Mouse (Mus musculus) midbrain, embryonic 12.5 days (tissue): ENCODE data around the gene Fras1. TPM values are rescaled to one million over a fixed set of nuclear protein-coding genes. Genes with fewer than 3 reads are reported as not detected.

Experiments
- ATAC-seq: fragments of 200-750 bp; cut with Nextera tagmentation; 2 replicates; pipeline ENCODE4 v1.8.0; 2017; ENCODE audit warnings: low read depth, moderate TSS enrichment, moderate library complexity; ENCODE audit not compliant: low FRiP score
- H3K27ac ChIP-seq: fragments of 300-500 bp; sonication (generic); replicated peaks from 2 replicates; pipeline ENCODE4 v1.5.1; 2016; ENCODE audit warnings: mild to moderate bottlenecking
- H3K27me3 ChIP-seq: fragments of 300-500 bp; sonication (generic); 2 replicates; pipeline ENCODE4 v1.6.1; 2016; ENCODE audit warnings: mild to moderate bottlenecking
- H3K36me3 ChIP-seq: fragments of 300-500 bp; sonication (generic); 2 replicates; pipeline ENCODE4 v1.6.1; 2016
- H3K4me1 ChIP-seq: fragments of 300-500 bp; sonication (generic); 2 replicates; pipeline ENCODE4 v1.6.1; 2016
- H3K4me2 ChIP-seq: fragments of 300-500 bp; sonication (generic); replicated peaks from 2 replicates; pipeline ENCODE4 v1.6.1; 2016; ENCODE audit warnings: mild to moderate bottlenecking, moderate library complexity
- H3K4me3 ChIP-seq: fragments of 300-500 bp; sonication (generic); 2 replicates; pipeline ENCODE4 v1.5.1; 2016; ENCODE audit warnings: mild to moderate bottlenecking
- H3K9ac ChIP-seq: fragments of 300-500 bp; sonication (generic); replicated peaks from 2 replicates; pipeline ENCODE4 v1.6.1; 2016; ENCODE audit warnings: mild to moderate bottlenecking, moderate library complexity
- H3K9me3 ChIP-seq: fragments of 300-500 bp; sonication (generic); 2 replicates; pipeline ENCODE4 v1.6.1; 2016; ENCODE audit warnings: mild to moderate bottlenecking
- WGBS: fragments of 180-500 bp; shearing (Covaris S2); methylation state at CpG from one replicate; pipeline ENCODE4 v1.1.7; 2016; 5-methylcytosine and 5-hydroxymethylcytosine counted together
- polyA plus RNA-seq: library from polyadenylated mRNA; unstranded; fragments of >200 nt; fragmentation: Nextera tagmentation; extraction: Ambion mirVana; gene quantifications from 2 replicates; pipeline ENCODE4 v1.2.1, GENCODE M21; 2016

Gene Fras1
- polyA plus RNA-seq = 6.4 and 7.1 TPM in 2 replicates

DNA sequence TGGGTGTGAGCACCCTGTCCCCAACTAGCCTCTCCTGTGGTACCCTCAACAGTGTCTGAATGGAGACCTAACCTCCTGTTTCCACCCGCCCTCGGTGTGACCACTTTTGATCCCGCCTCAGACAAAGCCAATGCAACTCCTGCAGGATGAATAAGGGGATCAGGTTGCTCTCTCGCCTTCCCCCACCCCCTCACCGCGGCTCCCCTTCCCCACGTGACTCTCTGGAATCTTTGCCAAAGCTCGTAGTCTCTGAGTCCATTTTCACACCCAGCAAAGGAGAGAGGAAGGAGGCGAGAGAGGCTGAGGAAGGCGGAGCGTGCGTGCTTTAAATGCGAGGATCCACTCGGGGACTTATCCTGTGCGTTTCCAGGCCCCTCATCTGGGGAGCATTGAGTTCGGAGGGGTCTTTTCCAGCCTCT lies at the start of gene Fras1:
Gene Fras1, plus strand, starts transcription at position 389 of the 419 bp plus-strand sequence.
- 2% methylated on average over 16 of the region's 16 CpGs for WGBS
- peak; percentile 56 for ATAC-seq

GRCm38 (mm10) chr5:96331048-96331737 lies 42.6 kb upstream of the Fras1 start:
- no peak for ATAC-seq
- no peak overlapping the region for H3K4me2 ChIP-seq
- H3K4me1 ChIP-seq = no peaks in the 10 kb centered on the region
- no peaks in the 10 kb centered on the region for H3K9me3 ChIP-seq
- H3K9ac ChIP-seq = no peak overlapping the region
- 93% methylated on average over 25 of the region's 25 CpGs for WGBS
- H3K27ac ChIP-seq = no peak overlapping the region
- no peaks in the 10 kb centered on the region for H3K27me3 ChIP-seq
- no peak overlapping the region for H3K4me3 ChIP-seq
- no peaks in the 10 kb centered on the region for H3K36me3 ChIP-seq

More for the DNA sequence above, at the start of gene Fras1:
- H3K4me2 ChIP-seq = peak within 1 kb of the TSS; percentile 95
- H3K4me1 ChIP-seq = peaks cover 13% of the 10 kb centered on the region
- H3K36me3 ChIP-seq = no peaks in the 10 kb centered on the region
- H3K9me3 ChIP-seq = no peaks in the 10 kb centered on the region
- H3K27me3 ChIP-seq = peaks cover 30% of the 10 kb centered on the region
- peak within 1 kb of the TSS; percentile 61 for H3K27ac ChIP-seq
- peak within 1 kb of the TSS; percentile 70 for H3K9ac ChIP-seq
- H3K4me3 ChIP-seq = peak within 1 kb of the TSS; percentile 64

- no peak for ATAC-seq
- Histone ChIP-seq H3K36me3 (no peaks in the 10 kb centered on the region), H3K27me3 (no peaks in the 10 kb centered on the region), H3K9ac (no peak overlapping the region), H3K4me3 (no peak overlapping the region), H3K9me3 (no peaks in the 10 kb centered on the region), H3K4me1 (no peaks in the 10 kb centered on the region), H3K27ac (no peak overlapping the region), H3K4me2 (no peak overlapping the region)
- WGBS = 88% methylated on average over 5 of the region's 5 CpGs
Observed at GRCm38 (mm10) chr5:96331738-96332070, 42.1 kb upstream of the Fras1 start.

GRCm38 (mm10) chr5:96333963-96334362 lies 39.8 kb upstream of the Fras1 start:
- no peaks in the 10 kb centered on the region for H3K9me3 ChIP-seq
- H3K27ac ChIP-seq = no peak overlapping the region
- no peaks in the 10 kb centered on the region for H3K4me1 ChIP-seq
- H3K9ac ChIP-seq = no peak overlapping the region
- 68% methylated on average over 3 of the region's 3 CpGs for WGBS
- H3K4me3 ChIP-seq = no peak overlapping the region
- no peaks in the 10 kb centered on the region for H3K36me3 ChIP-seq
- no peak overlapping the region for H3K4me2 ChIP-seq
- no peaks in the 10 kb centered on the region for H3K27me3 ChIP-seq
- no peak for ATAC-seq

GRCm38 (mm10) chr5:96340564-96340963 lies 33.2 kb upstream of the Fras1 start:
- ATAC-seq = no peak

DNA sequence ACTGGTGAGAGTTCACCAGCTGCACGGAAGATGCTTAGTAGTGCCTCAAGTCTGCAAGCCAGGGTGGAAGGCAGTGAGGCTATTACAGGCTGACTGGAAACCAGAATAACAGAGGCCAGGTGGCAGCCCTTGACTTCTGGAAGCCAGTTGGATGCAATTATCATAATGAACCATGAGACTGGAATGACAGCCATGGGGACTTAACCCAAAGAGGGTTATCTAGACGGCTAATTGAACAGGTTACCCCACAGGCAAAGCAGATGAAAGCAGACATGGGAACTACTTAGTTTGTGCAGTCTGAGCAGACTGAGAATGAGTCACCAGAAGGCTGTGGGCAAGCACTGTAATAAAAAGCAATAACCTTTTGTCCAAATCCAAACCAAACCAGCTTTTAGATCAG lies 28.8 kb upstream of the Fras1 start:
- Histone ChIP-seq H3K4me2 (no peak overlapping the region), H3K4me1 (no peaks in the 10 kb centered on the region), H3K27ac (no peak overlapping the region), H3K9me3 (no peaks in the 10 kb centered on the region), H3K27me3 (no peaks in the 10 kb centered on the region), H3K4me3 (no peak overlapping the region), H3K9ac (no peak overlapping the region), H3K36me3 (no peaks in the 10 kb centered on the region)
- ATAC-seq = no peak
- WGBS = 70% methylated on average over 2 of the region's 2 CpGs

More at GRCm38 (mm10) chr5:96340564-96340963, 33.2 kb upstream of the Fras1 start:
- H3K27me3 ChIP-seq = no peaks in the 10 kb centered on the region
- no peaks in the 10 kb centered on the region for H3K36me3 ChIP-seq
- no peak overlapping the region for H3K9ac ChIP-seq
- H3K4me3 ChIP-seq = no peak overlapping the region
- no peak overlapping the region for H3K27ac ChIP-seq
- WGBS = 93% methylated on average over 6 of the region's 6 CpGs
- no peaks in the 10 kb centered on the region for H3K4me1 ChIP-seq
- no peaks in the 10 kb centered on the region for H3K9me3 ChIP-seq
- no peak overlapping the region for H3K4me2 ChIP-seq

- ATAC-seq = no peak
- Histone ChIP-seq H3K27me3 (no peaks in the 10 kb centered on the region; the same call in 1 of the 2 replicates), H3K4me2 (no peak overlapping the region), H3K9ac (no peak overlapping the region), H3K4me1 (0 out of 2 replicates have a peak, but pooled peaks cover 3% of the 10 kb centered on the region), H3K36me3 (no peaks in the 10 kb centered on the region), H3K27ac (no peak overlapping the region), H3K4me3 (no peak overlapping the region), H3K9me3 (no peaks in the 10 kb centered on the region)
Observed at GRCm38 (mm10) chr5:96351963-96352362, 21.8 kb upstream of the Fras1 start.

GRCm38 (mm10) chr5:96363950-96364349 lies 9.8 kb upstream of the Fras1 start:
- H3K36me3 ChIP-seq = no peaks in the 10 kb centered on the region
- no peak overlapping the region for H3K4me3 ChIP-seq
- H3K4me1 ChIP-seq = 0 out of 2 replicates have a peak, but pooled peaks cover 3% of the 10 kb centered on the region
- no peak overlapping the region for H3K4me2 ChIP-seq
- H3K27me3 ChIP-seq = no peaks in the 10 kb centered on the region
- 53% methylated on average over 4 of the region's 4 CpGs for WGBS
- H3K9me3 ChIP-seq = no peaks in the 10 kb centered on the region
- ATAC-seq = no peak
- no peak overlapping the region for H3K27ac ChIP-seq
- H3K9ac ChIP-seq = no peak overlapping the region

DNA sequence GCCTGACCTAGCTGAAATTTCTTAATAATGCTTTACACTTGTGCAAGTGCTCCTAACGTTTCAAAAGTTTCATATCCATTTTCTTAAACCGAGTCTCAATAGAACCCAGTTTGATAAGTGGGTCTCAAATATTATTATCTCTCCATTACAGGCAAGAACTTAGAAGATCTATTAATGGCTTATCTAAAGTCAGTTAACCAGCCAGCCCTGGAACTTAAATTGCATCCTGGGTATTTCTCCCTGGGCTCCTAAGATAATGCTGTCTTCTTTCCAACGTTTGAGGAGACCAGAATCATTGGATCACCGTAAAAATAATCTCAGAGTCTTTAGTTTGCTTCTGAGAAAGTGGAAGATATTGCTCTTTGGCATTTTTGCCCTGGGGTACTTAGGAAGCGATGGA lies 8.2 kb upstream of the Fras1 start:
- H3K4me3 ChIP-seq = no peak overlapping the region
- H3K27me3 ChIP-seq = no peaks in the 10 kb centered on the region
- 0 out of 2 replicates have a peak, but pooled peaks cover 3% of the 10 kb centered on the region for H3K4me1 ChIP-seq
- no peaks in the 10 kb centered on the region for H3K9me3 ChIP-seq
- ATAC-seq = no peak
- H3K9ac ChIP-seq = no peak overlapping the region
- no peak overlapping the region for H3K27ac ChIP-seq
- WGBS = 88% methylated on average over 5 of the region's 5 CpGs
- no peak overlapping the region for H3K4me2 ChIP-seq
- no peaks in the 10 kb centered on the region for H3K36me3 ChIP-seq

DNA sequence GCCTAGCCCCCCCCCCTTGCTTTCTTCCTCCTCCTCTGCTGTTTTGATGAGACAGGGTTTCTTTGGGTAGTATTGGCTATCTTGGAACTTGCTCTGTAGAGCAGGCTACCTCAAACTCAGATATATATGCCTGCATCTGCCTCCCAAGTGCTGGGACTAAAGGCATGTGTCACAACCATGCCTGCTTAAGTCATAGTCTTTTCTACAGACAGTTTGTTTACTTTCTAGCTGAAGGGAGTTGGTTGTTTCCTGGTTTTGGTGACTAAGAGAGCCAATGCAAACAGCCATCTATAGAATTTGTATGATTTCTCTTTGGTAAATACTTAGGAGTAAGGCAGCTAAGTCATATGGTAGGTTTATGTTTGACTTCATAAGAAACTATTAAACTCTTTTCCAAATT lies 6.5 kb upstream of the Fras1 start:
- no peak overlapping the region for H3K9ac ChIP-seq
- H3K36me3 ChIP-seq = no peaks in the 10 kb centered on the region
- ATAC-seq = no peak
- H3K4me2 ChIP-seq = no peak overlapping the region
- H3K27me3 ChIP-seq = peaks cover 8% of the 10 kb centered on the region
- H3K27ac ChIP-seq = no peak overlapping the region
- 0 out of 2 replicates have a peak, but pooled peaks cover 3% of the 10 kb centered on the region for H3K4me1 ChIP-seq
- H3K4me3 ChIP-seq = no peak overlapping the region
- H3K9me3 ChIP-seq = no peaks in the 10 kb centered on the region

- H3K4me1 ChIP-seq = peaks cover 13% of the 10 kb centered on the region
- WGBS = 28% methylated on average over 6 of the region's 6 CpGs
- H3K9me3 ChIP-seq = no peaks in the 10 kb centered on the region
- no peak overlapping the region for H3K9ac ChIP-seq
- H3K36me3 ChIP-seq = no peaks in the 10 kb centered on the region
- H3K27me3 ChIP-seq = peaks cover 30% of the 10 kb centered on the region
- ATAC-seq = peak; percentile 1; the same call in 1 of the 2 replicates
- H3K27ac ChIP-seq = 0 out of 2 replicates have a peak overlapping the region, but pooled peaks have one; percentile 61
- peak overlapping the region; percentile 95 for H3K4me2 ChIP-seq
- peak overlapping the region; percentile 64 for H3K4me3 ChIP-seq
Observed at GRCm38 (mm10) chr5:96373106-96373505, 649 bp upstream of the Fras1 start.

DNA sequence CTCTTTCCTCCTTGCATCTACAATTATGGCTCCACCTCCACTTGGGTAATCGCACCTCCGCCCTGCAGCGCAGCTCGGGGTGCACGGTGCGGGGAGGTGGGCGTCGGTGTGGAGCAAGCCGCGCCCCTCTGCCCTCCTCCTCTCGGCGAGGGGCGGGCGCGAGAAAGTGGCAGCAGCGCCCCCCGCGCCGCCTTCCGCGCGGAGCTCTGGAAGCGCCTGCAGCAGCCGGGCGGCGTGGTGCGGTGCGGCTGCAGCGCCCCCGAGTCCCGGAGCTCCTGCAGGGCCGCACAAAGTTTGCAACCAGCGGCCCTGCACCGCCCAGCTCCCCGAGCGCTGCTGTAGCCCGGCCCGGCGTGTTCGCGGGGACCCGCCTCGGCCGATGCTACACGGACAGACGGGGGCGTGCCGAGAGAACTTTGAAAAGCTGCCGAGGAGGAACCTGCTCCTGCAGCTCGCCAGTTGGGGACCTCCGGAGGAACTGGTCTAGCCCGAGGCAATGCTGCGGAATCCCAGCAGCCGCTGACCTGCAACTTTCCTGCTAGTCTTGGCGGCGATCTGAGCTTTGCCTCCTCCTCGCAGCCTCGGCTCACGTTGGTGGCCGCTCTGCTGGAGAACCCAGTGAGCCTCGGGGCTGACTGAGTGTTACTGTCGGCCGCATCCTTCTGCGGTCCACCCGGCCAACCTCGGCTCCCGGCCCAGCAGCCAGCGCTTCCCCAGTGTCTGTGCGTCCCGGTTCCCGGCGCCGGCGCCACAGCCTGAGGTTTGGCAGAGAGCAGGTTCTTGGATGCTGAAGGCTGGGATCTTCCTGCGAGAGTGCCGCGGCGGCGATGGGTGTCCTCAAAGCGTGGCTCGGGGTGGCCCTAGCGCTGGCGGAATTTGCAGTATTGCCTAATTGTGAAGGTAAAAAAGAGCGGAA lies 489 bp downstream of the Fras1 start:
- H3K27me3 ChIP-seq = peaks cover 30% of the 10 kb centered on the region
- no peaks in the 10 kb centered on the region for H3K9me3 ChIP-seq
- peaks cover 13% of the 10 kb centered on the region for H3K4me1 ChIP-seq
- H3K9ac ChIP-seq = peak overlapping the region; percentile 70
- H3K27ac ChIP-seq = peak overlapping the region; percentile 61
- H3K4me3 ChIP-seq = peak overlapping the region; percentile 64
- ATAC-seq = peak; percentile 88
- WGBS = under 1% methylated on average over 83 of the region's 84 CpGs
- H3K36me3 ChIP-seq = no peaks in the 10 kb centered on the region
- peak overlapping the region; percentile 95 for H3K4me2 ChIP-seq
